Mouse (Mus musculus) G1E (cell line): ENCODE results near the gene Papss1.

Source experiments
- CTCF ChIP-seq: IDR thresholded peaks from 2 replicates; pipeline ENCODE4 v1.5.1; 2012; ENCODE audit warnings: low read depth, low read length, inconsistent platforms, mixed read lengths
- GATA1 ChIP-seq: IDR thresholded peaks from 2 replicates; pipeline ENCODE4 v1.6.1; 2012; ENCODE audit warnings: borderline replicate concordance, low read length, inconsistent platforms, mixed read lengths
- POLR2AphosphoS5 ChIP-seq: IDR thresholded peaks from 2 replicates; pipeline ENCODE4 v1.6.1; 2012; ENCODE audit warnings: low read depth, low read length, inconsistent platforms; ENCODE audit not compliant: insufficient replicate concordance

DNA sequence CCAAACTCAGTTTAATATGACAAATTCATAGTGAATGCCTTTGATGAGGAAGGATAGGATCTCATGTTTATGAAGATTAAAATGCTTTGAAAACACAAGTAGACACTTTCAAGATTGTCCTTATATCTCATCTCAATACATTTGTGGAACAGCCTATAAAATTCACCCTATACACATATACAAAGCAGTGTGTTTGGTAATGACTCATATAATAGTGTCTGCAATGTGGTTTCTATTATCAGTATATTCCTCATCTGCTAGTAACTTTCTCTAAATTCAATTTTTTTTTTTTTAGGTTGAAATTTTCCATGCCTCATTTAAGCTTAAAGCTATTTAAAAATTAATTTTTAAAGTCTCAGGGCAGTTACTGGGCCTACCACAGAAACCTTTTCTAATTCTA, 95.6 kb downstream of the Papss1 start:
- TF ChIP-seq CTCF (no peak), GATA1 (no peak), POLR2AphosphoS5 (no peak)
